Mouse (Mus musculus) v-Abl transformed pro-B cells (cell line): Measurements from ENCODE around the gene Zeb2.

ENCODE experiments used
- in situ Hi-C, 2 experiments: fragments of 400-800 bp; cut with MboI; formaldehyde crosslinking; loops; one replicate each; pipeline ENCODE4 v1.15.1; 2025; ENCODE audit not compliant: unreplicated experiment in 2 of 2

Gene Zeb2

DNA sequence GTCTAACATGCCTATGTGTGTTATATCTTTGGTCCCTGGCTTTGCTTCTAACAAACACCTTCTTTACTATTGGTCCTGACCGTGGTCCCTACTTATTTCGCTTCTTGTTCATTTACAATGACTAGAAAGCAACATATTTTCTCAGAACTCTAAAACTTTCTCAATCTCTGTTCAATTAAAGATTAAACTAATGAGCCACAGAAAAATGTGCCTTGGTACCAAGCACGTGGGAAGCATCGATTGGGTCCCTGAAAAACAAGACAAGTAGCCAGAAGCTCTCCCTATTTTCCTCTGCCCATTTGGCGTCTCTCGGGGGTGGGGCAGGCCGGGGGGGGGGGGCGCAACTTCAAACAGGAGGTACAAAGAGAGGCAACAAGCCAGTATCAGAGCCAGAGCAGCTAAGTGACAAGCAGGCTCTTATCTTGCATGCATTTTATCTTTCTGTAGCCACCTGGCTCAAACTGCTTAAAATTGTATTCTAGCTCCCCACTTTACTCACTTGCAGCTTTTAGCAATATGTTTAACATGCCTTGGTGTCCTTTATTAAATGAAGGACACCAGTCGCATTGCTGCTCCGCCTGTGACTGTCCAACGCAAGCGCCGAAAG lies 76.4 kb downstream of the Zeb2 start:
- in situ Hi-C loops = no loop called here

DNA sequence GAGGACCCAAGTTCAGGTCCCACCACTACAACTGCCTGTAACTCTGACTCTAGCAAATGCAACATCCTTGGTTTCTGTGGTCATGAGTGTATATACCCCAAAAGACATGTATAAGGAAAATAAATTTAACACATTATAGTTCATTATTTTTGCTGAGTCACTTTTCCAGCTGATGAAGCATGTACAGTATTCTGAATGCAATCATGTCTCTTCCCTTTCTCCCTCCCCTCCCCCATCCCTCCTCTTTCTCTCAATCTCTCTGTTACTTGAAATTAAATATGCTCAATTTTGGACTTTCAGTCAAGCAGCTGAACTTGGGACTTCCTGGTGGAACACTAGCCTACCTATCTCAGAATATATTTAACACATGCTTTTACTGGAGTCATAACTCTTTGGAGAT lies 77.7 kb downstream of the Zeb2 start:
- in situ Hi-C loops = no loop called here

DNA sequence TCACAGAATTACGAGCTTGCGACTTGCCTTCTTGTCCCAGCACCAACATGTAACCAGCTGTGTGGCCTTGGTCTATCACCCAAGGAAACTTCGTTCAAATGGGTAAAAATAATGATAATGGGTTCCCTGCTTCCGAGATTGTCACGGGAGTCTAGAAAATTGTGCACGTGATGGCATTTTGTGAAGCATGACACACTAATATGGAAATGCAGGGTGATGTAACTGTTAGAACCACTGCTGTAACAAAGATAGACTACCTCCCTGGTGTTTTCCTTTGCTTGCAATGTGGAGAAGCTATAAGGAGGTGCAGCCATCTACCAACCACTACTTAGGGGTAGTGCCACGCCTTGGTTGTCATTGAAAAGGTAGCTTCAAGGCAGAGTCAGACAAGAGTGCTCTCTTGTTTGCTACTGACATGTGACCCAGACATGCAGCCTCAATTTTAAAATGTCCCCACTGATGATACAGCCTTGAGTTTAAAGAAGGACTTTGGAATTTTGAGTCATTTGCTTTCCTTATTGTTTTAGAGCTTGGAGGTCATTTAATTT lies 89.0 kb downstream of the Zeb2 start:
- in situ Hi-C loops = no loop called here

DNA sequence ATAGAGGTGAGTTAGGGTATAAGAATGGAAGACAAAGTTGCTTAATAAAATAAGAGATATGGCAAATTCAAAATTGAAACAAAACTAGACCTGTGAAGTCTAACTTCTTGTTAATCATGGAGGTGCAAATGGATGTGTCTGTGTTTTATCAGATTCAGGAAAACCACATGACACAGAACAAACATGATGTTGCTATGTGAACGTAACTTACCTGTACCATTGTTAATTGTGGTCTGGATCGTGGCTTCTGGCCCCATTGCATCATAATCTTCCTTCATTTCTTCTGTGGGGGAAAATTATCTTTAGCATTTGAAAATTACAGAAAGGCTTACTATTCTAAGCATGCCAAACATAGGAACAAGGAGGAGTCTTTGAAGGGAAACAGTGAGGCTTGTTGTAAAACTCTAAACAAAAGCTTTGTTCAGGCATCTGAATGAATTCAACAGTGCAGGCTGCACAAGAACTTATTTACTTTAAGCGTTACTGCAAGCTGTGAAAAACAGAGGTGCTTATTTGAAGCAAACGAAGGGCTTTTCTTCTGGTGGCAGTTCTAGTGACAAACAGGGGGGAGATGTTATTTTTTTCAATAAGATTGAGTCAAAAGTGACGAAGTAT lies 99.9 kb downstream of the Zeb2 start:
- in situ Hi-C loops = no loop called here

DNA sequence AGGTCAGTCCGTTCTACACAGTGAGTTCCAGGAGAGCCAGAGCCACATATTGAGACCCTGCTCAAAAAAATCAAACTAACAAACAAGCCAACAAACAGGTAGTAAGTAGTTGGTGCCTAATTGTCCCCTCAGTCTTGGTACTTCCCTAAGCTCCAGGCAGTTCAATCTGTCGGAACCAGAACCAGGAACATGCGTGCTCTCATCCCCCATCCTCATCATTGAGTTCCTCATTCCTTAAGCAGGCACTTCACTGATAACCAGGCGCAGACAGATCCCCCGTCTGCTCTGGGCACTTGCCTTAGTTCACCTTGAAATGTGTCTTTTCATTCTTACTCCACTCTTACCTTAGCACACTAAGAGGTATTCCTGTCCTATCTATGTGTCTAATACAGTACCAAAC lies 103.9 kb downstream of the Zeb2 start:
- in situ Hi-C loops = no loop called here

DNA sequence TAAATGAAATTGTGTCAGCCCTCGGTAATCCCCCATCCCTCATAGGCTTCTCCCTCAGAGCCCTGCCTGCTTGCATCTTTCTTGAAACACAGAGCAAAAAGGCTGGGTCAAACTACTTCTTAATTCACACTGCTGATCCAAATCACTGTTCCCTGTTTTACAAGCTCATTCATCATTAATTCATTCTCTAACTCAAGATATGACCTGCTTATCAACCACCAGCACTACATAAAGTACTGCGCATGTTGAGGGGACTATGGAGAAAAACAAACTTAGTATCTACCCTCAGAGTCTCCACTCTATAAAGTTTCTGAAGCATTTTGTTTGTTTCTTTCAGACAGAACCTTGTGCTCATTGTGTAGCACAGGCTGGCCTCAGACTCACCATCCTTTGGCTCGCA lies 104.5 kb downstream of the Zeb2 start:
- in situ Hi-C loops = no loop called here

DNA sequence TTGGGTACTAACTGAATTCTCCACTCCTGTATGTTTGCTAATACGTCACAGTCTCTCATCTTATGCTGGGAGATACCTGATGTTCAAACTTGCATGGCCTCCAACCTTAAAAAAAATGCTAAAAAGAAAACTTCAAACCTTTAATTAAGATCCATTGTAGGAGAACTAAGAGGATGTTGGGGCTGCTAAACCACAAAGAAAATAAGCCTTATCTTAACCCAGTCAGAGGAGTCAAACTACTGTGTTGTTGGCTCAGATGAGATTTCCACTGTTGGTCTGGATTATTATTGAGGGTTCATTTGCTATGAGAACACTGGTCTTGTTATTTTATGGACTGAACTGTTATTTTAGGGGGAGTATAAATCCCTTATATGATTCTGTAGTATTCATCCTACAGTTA lies 106.5 kb downstream of the Zeb2 start:
- in situ Hi-C loops = no loop called here

DNA sequence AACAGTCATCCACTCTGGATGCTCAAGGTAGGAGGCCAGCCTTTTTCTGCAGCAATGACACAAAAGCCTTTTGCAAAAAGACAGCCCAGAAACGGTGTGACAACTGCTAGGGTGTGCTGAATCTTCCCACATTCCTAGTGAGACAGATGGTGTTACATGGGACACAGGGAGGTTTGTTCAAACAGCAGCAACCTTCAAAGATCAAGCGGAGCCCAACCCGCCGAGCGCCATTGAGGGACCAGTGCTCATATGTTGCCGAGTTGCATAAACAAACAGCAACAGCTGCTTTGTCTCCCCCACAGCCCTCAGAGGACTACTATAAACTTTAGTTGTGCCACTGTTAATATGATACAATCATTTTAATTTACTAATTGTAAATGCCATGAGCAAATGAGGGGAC lies 117.3 kb downstream of the Zeb2 start:
- in situ Hi-C loops = loop anchor here in 1 of 2 experiments (10.0 kb wide), 1 partner anchor 95 kb away; no protein-coding TSS in a partner anchor

DNA sequence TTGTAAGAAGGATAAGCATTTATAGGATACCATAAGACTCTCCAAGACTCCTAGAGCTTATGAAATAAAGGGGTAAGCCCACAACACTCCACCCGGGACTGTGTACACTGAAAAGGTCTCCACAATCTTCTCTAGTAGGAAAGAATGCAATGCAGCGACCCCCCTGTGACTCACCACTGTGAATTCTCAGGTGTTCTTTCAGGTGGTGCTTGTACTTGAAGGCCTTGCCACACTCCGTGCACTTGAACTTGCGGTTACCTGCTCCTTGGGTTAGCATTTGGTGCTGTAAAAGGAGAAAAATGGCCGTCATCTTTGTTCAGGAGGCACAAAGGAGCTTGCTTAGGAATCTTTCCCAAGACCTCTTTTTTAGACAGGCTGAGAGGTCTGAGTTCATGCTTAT lies 118.5 kb downstream of the Zeb2 start:
- in situ Hi-C loops = no loop called here

DNA sequence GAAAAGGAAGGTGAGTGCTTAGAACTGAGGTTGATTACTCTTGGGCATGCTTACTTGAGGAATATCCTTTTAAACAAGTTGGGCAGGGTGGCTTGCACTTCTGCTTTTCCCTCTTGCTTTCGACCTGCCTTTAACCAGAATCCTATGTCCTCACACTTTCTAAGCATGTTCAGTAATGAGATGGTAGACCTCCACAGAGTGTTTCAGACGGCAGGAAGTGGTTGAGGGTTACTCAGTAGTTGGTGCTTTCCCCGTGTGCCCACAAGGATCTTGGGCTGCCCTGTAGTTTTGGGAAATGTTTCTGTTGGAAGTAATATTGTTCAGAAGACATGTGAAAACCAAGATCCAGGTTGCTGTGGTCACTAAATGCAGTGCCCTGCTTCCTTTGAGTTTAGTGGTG lies 135.5 kb downstream of the Zeb2 start:
- in situ Hi-C loops = no loop called here

DNA sequence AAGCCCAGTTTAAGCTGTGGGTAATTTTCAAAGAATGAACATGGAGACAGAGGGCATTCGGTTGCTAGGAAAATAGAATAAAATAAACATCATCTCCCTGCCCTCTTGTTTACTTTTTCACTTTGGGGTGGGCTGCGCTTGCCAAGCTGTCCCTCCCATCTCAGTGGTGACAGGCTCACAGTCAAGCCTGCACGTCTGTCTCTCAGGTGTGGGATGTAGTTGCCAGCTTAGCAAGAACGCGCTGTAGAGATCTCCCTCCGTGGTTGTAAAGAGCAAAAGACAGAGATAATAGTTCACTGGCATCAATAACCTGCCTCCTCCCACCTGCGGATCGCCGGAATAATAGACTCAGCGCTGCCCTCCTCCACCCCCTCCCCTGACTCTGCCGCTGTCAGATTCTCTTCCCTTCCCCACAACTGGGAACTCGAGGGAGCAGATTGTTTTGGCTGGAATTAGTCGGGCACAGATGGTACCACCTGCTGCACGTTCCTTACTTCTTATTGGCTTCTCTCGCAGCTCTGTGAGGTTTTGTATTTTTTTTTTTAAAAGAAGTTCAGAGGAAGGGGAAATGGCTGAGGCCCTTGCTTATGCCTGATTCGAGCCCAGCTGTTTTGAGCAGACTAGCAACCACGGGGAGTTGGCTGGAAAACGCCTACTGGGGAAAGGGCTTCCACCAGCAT lies 138.0 kb downstream of the Zeb2 start:
- in situ Hi-C loops = no loop called here

DNA sequence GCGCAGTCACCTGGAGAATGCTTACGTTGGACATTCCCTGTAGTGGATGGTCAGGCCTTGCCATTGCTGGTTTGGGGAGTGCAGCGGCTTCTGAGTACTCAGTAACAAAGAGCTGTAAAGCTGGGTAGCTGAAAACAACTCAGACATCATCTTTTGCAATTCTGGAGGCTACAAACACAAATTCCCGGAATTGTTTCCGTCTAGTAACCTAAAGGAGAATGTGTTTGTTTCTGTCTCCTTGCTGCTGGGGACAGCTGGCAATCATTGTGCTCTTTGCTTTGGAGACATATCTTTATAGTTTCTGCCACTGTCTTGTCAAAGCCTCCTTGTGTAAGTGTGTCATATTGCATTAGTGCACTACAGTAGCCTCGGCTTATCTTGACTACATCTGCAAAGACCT lies 139.2 kb downstream of the Zeb2 start:
- in situ Hi-C loops = no loop called here

DNA sequence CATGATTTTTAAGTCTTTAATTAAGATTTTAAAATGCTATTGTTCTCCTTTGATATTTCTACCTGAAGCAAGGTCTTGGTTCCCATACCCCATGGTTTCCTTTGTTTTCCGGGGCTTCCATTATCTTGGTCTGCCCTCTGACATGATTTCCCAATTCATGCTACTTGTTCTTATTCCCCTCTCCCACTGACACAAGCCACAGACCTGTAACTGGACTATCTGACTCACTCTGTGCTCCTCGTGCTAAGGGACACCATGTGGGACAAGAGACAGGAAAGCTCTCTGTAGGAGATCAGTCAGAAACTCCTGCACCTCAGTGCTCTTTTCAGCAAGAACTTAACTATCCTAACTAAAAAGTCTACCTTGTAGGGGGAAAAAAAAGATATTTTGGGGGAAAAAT lies 139.6 kb downstream of the Zeb2 start:
- in situ Hi-C loops = no loop called here

DNA sequence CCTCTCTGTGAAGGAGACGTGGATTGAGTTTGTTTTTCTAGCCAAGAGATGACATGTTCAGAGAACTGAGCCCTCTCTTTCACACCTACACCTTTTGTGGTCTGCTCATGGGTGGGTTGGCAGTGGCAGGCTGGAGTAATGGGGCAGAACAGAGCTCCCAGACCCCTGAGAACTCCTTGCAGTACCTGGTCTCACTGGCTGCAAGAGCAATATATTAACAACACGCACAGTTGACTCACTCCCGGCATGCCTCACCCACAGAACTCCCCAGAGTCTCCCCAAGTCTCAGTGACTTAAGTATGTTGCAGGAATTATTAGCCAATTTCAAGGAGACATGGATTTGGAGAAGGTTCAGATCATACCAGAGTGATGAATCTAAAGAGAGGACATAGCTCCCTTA lies 140.1 kb downstream of the Zeb2 start:
- in situ Hi-C loops = no loop called here

DNA sequence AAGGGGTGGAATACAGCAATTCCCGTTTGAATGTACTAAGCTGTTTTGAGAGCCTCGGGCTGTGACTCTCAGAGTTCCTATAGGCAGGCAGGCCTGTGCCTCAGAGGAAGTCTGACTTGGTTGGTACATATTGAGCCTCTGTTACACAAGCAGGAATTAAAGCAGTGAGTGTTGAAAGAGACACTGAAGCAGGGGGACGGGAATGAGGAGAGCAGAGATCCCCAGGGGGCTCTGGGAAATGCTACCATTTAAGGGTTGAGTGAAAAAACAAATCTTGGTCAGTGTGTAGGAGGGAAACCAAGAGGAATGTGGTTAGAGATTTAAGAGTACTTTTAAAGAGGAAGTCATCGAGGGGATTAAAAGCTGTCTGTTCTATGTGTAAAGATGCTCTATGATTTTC lies 140.7 kb downstream of the Zeb2 start:
- in situ Hi-C loops = no loop called here

DNA sequence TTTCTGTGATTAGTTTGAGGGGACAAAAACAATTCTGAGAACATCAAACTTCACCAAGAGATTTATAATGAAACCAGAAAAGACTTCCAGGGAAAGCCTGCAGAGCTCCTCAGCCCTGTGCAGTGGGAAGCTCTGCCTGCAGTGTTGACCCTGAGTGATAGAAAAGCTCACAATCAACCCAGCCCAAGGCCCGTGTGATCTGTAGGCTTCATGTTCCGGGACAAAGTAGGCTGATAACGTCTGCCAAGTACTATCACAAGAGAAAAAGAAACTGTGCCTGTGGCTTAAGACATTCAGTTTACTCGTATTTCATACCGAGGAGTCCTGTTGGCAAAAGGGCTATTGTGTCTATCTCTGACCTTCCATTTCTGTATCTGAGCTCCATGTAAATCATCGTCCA lies 143.4 kb downstream of the Zeb2 start:
- in situ Hi-C loops = no loop called here

DNA sequence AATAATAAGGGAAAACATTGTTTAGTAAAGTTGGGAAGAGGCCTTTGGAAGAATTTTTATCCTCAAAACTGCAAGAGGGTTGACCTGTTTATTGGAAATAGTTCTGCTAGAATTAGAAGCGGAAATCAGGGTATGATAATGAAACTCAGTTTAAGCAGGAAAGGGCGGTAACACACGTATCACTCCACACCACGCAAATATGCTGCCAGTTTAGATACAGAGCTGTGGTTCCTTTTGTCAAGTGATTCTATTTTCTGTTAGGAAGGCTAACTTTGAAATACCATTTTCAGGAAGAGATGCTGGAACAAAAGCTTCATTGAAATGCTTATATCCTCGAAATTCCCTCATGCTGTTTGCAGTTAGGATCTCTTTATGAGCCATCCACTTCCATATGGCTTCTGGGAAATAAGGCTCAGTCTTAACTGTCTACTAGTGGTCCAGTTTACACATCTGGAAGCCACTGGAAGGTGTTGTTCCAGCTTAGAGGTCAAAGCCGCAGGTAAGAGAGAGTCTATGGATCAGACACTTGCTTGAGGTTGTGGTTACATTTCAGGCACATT lies 147.0 kb downstream of the Zeb2 start:
- in situ Hi-C loops = no loop called here

DNA sequence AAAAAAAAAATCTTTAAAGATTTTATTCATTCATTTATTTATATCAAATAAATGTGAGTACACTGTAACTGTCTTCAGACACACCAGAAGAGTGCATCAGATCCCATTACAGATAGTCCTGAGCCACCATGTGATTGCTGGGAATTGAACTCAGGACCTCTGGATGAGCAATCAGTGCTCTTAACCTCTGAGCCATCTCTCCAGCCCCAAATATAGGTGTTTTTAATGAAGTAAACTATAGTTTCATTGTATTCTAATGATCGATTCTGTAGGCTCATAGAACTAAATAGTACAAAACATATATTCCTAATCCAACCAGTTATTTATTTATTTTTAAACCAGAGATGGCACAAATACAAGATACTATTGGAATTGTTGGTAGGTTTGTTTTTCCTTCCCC lies 147.6 kb downstream of the Zeb2 start:
- in situ Hi-C loops = no loop called here

DNA sequence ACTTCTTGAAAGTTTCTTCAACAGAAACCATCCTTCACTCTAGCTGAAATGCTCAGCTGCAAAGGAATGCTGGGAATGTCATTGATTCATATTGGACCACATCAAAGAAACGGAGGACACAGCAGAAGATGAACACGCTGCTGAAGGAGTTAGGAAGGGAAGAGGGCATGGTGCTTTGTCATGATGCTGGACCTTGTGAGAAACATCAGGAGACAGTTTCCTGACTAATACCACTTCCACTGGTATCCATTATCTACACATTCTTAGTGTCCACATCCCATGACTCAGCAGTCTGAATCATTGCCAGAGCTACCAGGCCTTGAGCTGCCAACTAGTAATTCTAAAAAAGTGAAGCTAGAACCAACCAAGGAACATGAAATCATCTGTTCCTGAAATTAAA lies 148.0 kb downstream of the Zeb2 start:
- in situ Hi-C loops = no loop called here

DNA sequence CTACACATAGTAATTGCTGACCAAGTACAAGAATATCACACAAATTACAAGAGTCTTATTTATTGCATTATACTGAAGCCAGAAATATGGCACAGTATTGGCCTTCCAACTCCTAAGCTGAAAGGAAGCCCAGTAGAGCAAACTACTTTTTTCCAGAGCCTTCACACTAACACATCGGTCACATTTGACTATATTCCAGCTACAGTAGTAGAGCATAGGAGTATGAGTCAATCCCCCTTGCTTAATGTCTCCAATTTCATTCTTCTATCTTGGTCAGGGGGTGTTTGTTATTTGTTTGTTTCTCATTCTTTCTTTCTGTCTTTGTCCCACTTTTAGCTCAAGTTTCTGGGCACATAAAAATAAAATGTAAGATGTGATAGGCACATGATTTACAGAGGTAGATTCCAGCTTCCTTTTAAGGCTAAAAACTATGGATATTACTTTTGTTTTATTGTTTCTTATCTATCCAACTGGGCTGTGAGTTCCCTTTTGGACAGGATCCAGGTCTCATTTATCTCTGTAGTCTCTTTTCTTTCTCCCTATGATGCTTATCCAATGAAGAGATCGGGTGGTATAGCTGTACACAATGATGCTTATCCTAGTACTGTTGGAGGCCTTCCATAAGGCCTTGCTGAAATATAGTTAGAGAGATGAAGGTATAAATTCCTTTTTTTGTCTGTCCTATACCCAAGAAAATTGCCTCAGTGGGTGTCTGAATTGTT lies 151.2 kb downstream of the Zeb2 start:
- in situ Hi-C loops = no loop called here

DNA sequence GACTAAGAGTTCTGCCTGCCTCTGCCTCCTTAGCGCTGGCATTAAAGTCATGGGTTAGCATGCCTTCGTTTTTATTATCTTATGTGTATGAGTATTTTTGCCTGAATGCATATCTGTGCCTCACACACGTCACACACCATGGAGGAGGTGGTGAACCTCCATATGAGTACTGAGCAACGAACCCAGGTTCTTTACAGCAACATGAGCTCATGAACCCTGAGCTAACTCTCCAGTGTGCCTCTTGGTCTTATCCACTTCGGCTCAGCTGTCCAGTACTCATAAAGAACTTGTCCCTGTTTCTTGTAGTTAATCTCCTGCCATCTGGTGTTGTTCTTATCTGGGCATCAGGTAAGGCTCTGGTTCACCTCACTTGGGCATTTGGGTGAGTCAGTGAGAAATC lies 154.6 kb downstream of the Zeb2 start:
- in situ Hi-C loops = no loop called here
